Mouse (Mus musculus) MEL (cell line): ENCODE results near the gene Smurf1. TPM values are rescaled to one million over a fixed set of nuclear protein-coding genes. Genes with fewer than 3 reads are reported as not detected.

Experiments
- DNase-seq: peaks from one replicate; pipeline ENCODE4 v3.0.0; 2011; ENCODE audit warnings: low read depth, low spot score
- H3K27ac ChIP-seq: 2 replicates; pipeline ENCODE4 v1.5.1; 2012; ENCODE audit warnings: low read depth, mild to moderate bottlenecking, control low read depth, low read length, moderate library complexity; ENCODE audit not compliant: control insufficient read depth
- H3K27me3 ChIP-seq, 2 experiments: fragments of 150-350 bp in 1 of 2; sonication (generic) in 1 of 2; 2 replicates each; pipeline ENCODE4 v1.6.1; 2012; ENCODE audit warnings: low read length in 2 of 2, mild to moderate bottlenecking in 2 of 2, improper control_type of control experiment in 1 of 2, moderate library complexity in 1 of 2; ENCODE audit not compliant: insufficient read depth in 2 of 2, control insufficient read depth in 1 of 2
- H3K36me3 ChIP-seq, 2 experiments: 2 replicates each; pipeline ENCODE4 v1.6.1; 2012 to 2014; ENCODE audit warnings: low read length in 2 of 2, improper control_type of control experiment in 1 of 2, inconsistent platforms in 1 of 2, mild to moderate bottlenecking in 1 of 2; ENCODE audit not compliant: insufficient read depth in 2 of 2, control insufficient read depth in 1 of 2
- H3K4me1 ChIP-seq, 2 experiments: fragments of 150-350 bp in 1 of 2; sonication (generic) in 1 of 2; 2 replicates each; pipeline ENCODE4 v1.6.1; 2012; ENCODE audit warnings: low read length in 2 of 2, improper control_type of control experiment in 1 of 2, mild to moderate bottlenecking in 1 of 2; ENCODE audit not compliant: insufficient read depth in 2 of 2, control insufficient read depth in 1 of 2
- H3K4me3 ChIP-seq, 2 experiments: fragments of 150-350 bp in 1 of 2; sonication (generic) in 1 of 2; 2 replicates each; pipeline ENCODE4 v1.5.1; 2012; ENCODE audit warnings: low read depth in 2 of 2, low read length in 2 of 2, mild to moderate bottlenecking in 2 of 2, moderate library complexity in 2 of 2, control low read depth in 1 of 2, improper control_type of control experiment in 1 of 2; ENCODE audit not compliant: control insufficient read depth in 1 of 2, insufficient read depth in 1 of 2
- H3K79me2 ChIP-seq: 2 replicates; pipeline ENCODE4 v1.6.1; 2012; ENCODE audit warnings: mild to moderate bottlenecking, low read length, moderate library complexity; ENCODE audit not compliant: control insufficient read depth, poor library complexity, insufficient read depth
- H3K9ac ChIP-seq: 2 replicates; pipeline ENCODE4 v1.6.1; 2012; ENCODE audit warnings: low read depth, mild to moderate bottlenecking, control low read depth, low read length, moderate library complexity; ENCODE audit not compliant: control insufficient read depth, poor library complexity, severe bottlenecking
- H3K9me3 ChIP-seq: fragments of 150-350 bp; sonication (generic); replicated peaks from 2 replicates; pipeline ENCODE4 v1.6.1; 2012; ENCODE audit warnings: mild to moderate bottlenecking, low read length, improper control_type of control experiment, moderate library complexity; ENCODE audit not compliant: insufficient read depth
- BHLHE40 ChIP-seq: IDR thresholded peaks from 2 replicates; pipeline ENCODE4 v1.6.1; 2012; ENCODE audit warnings: low read depth, mild to moderate bottlenecking, inconsistent platforms, low read length, improper control_type of control experiment, borderline replicate concordance
- ELF1 ChIP-seq: IDR thresholded peaks from 2 replicates; pipeline ENCODE4 v1.6.1; 2014; ENCODE audit warnings: low read depth, mild to moderate bottlenecking, inconsistent platforms, low read length, improper control_type of control experiment, moderate library complexity
- EP300 ChIP-seq, 2 experiments: IDR thresholded peaks; 2 replicates each; pipeline ENCODE4 v1.6.1; 2011; ENCODE audit warnings: improper control_type of control experiment in 2 of 2, low read length in 2 of 2, low read depth in 1 of 2, mild to moderate bottlenecking in 1 of 2
- GABPA ChIP-seq: IDR thresholded peaks from 2 replicates; pipeline ENCODE4 v1.6.1; 2012; ENCODE audit warnings: low read depth, mild to moderate bottlenecking, inconsistent platforms, low read length, improper control_type of control experiment, moderate library complexity
- HCFC1 ChIP-seq: IDR thresholded peaks from 2 replicates; pipeline ENCODE4 v1.6.1; 2012; ENCODE audit warnings: low read depth, mild to moderate bottlenecking, inconsistent platforms, low read length, improper control_type of control experiment, moderate library complexity
- JUND ChIP-seq: IDR thresholded peaks from 2 replicates; pipeline ENCODE4 v1.6.1; 2011; ENCODE audit warnings: low read depth, mild to moderate bottlenecking, improper control_type of control experiment, low read length
- KAT2A ChIP-seq: conservative IDR thresholded peaks from 2 replicates; pipeline ENCODE4 v1.6.1; 2012; ENCODE audit warnings: low read depth, low read length, improper control_type of control experiment, inconsistent platforms
- MAFK ChIP-seq: IDR thresholded peaks from 2 replicates; pipeline ENCODE4 v1.6.1; 2011; ENCODE audit warnings: low read depth, mild to moderate bottlenecking, low read length, improper control_type of control experiment, borderline replicate concordance
- MAX ChIP-seq: IDR thresholded peaks from 2 replicates; pipeline ENCODE4 v1.6.1; 2011; ENCODE audit warnings: low read length, improper control_type of control experiment
- MEF2A ChIP-seq: IDR thresholded peaks from 2 replicates; pipeline ENCODE4 v1.6.1; 2014; ENCODE audit warnings: low read depth, mild to moderate bottlenecking, inconsistent platforms, low read length, improper control_type of control experiment; ENCODE audit not compliant: poor library complexity, insufficient replicate concordance, severe bottlenecking; ENCODE audit errors: extremely low read depth
- MXI1 ChIP-seq: IDR thresholded peaks from 2 replicates; pipeline ENCODE4 v1.6.1; 2011; ENCODE audit warnings: mild to moderate bottlenecking, low read depth, low read length, improper control_type of control experiment
- NELFE ChIP-seq: IDR thresholded peaks from 2 replicates; pipeline ENCODE4 v1.6.1; 2011; ENCODE audit warnings: low read depth, low read length, improper control_type of control experiment
- NRF1 ChIP-seq: IDR thresholded peaks from 2 replicates; pipeline ENCODE4 v1.6.1; 2014; ENCODE audit warnings: low read depth, mild to moderate bottlenecking, inconsistent platforms, low read length, improper control_type of control experiment, moderate library complexity; ENCODE audit not compliant: poor library complexity, insufficient read depth, severe bottlenecking
- POLR2A ChIP-seq, 2 experiments: IDR thresholded peaks; 2 replicates each; pipeline ENCODE4 v1.6.1; 2011 to 2012; ENCODE audit warnings: low read length in 2 of 2, mild to moderate bottlenecking in 2 of 2, control low read depth in 1 of 2, improper control_type of control experiment in 1 of 2, low read depth in 1 of 2, moderate library complexity in 1 of 2; ENCODE audit not compliant: control insufficient read depth in 1 of 2, insufficient read depth in 1 of 2, poor library complexity in 1 of 2
- RCOR1 ChIP-seq: IDR thresholded peaks from 2 replicates; pipeline ENCODE4 v1.6.1; 2012; ENCODE audit warnings: low read depth, mild to moderate bottlenecking, inconsistent platforms, low read length, improper control_type of control experiment
- SIN3A ChIP-seq: IDR thresholded peaks from 2 replicates; pipeline ENCODE4 v1.6.1; 2012; ENCODE audit warnings: low read length, improper control_type of control experiment, inconsistent platforms
- TAL1 ChIP-seq: IDR thresholded peaks from 2 replicates; pipeline ENCODE4 v1.6.1; 2012; ENCODE audit warnings: mild to moderate bottlenecking, inconsistent platforms, low read length, moderate library complexity, mixed read lengths
- USF2 ChIP-seq, 2 experiments: IDR thresholded peaks; 2 replicates each; pipeline ENCODE4 v1.6.1; 2011 to 2012; ENCODE audit warnings: improper control_type of control experiment in 2 of 2, low read length in 2 of 2, borderline replicate concordance in 1 of 2, inconsistent platforms in 1 of 2, low read depth in 1 of 2, mild to moderate bottlenecking in 1 of 2; ENCODE audit not compliant: insufficient read depth in 1 of 2
- ZC3H11A ChIP-seq: IDR thresholded peaks from 2 replicates; pipeline ENCODE4 v1.6.1; 2012; ENCODE audit warnings: low read depth, mild to moderate bottlenecking, inconsistent platforms, low read length, improper control_type of control experiment
- polyA plus RNA-seq, 2 experiments: library from polyadenylated mRNA; stranded (reverse) in 1 of 2; unstranded in 1 of 2; fragments of >175 nt in 1 of 2; fragments of >200 nt in 1 of 2; gene quantifications; 2 replicates each; pipeline versions ENCODE4 v1.2.1 to v1.2.4; 2012; ENCODE audit warnings: low replicate concordance in 2 of 2, low read depth in 1 of 2; ENCODE audit not compliant: insufficient read length in 2 of 2, insufficient read depth in 1 of 2, missing spikeins in 1 of 2
- total RNA-seq: library from RNA; depleted of rRNA; stranded (reverse); fragments of 300-350 nt; gene quantifications from 2 replicates; pipeline ENCODE4 v1.2.3, GENCODE M21; 2012

Smurf1 gene
- total and polyA plus RNA-seq, 3 experiments = 4.0 to 10.6 TPM; not detected in 1

DNA sequence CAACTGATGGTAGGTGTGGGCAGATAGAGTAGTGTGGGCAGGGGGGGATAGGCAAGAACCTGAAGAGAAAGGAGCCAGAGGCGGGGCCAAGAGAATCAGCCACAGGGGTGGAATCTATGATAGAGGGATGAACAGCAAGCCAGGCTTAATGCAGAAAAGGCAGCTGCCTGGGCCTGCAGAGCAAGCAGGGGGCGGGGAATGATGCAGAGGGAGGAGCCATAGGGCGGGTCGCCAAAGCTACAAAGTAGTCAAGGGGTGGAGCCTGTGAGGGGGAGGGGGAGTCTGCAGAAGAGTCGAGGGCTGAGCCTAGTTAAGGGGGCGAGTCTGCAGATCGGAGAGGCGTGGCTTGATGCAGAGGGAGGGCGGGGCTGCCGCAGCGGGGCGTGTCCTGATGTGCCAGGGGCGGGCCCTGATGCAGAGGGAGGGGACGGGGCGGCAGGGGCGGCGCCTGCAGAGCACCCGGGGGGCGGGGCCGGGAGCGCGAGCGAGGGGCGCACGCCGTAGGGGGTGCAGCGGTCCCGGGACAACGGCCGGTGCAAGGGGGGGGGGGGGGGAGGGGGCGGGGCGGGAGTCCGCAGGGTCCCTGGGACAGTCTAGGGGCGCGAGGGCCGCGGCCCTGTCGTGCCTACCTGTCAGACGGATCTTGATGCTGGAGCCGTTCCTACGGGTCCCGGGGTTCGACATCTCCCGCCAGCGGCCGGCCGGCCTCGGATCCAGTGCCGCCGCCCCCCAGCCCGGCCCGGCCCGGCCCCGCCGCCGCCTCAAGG is 592 bp downstream of the Smurf1 start:
- H3K27me3 ChIP-seq = peaks cover 6% of the 10 kb centered on the region in 2 experiments
- H3K4me1 ChIP-seq = peaks cover 0 to 10% of the 10 kb centered on the region in 2 experiments; a peak in 3 of 4 replicates
- TF ChIP-seq KAT2A (no peak), USF2 (IDR thresholded peaks at IDR 0.05; ENCODE audit: borderline replicate concordance in 1 of 2, insufficient read depth in 1 of 2, low read depth in 1 of 2, low read length in 2 of 2) (no peak), NRF1 (no peak), JUND (no peak), POLR2A (IDR thresholded peaks at IDR 0.05; ENCODE audit: control insufficient read depth in 1 of 2, insufficient read depth in 1 of 2, low read depth in 1 of 2, low read length in 2 of 2, poor library complexity in 1 of 2) (no peak; a peak in 1 of 4 replicates), RCOR1 (no peak), MEF2A (no peak), EP300 (IDR thresholded peaks at IDR 0.05; ENCODE audit: low read depth in 1 of 2, low read length in 2 of 2) (no peak), HCFC1 (no peak), MAX (no peak), NELFE (no peak; the same call in 1 of the 2 replicates), SIN3A (no peak), BHLHE40 (no peak), MXI1 (no peak), ELF1 (no peak), GABPA (no peak), TAL1 (no peak), ZC3H11A (no peak), MAFK (no peak)
- H3K9me3 ChIP-seq = no peaks in the 10 kb centered on the region
- H3K4me3 ChIP-seq = peak overlapping the region; percentile 73 to 75; a peak in 3 of 4 replicates
- H3K27ac ChIP-seq = no peak overlapping the region
- DNase-seq = peak; percentile 93
- H3K79me2 ChIP-seq = no peaks in the 10 kb centered on the region; the same call in 1 of the 2 replicates
- peak overlapping the region; percentile 84 for H3K9ac ChIP-seq
- H3K36me3 ChIP-seq = no peaks in the 10 kb centered on the region; a peak in 1 of 4 replicates
